Mouse (Mus musculus): ENCODE measurements around the gene Ptprg. TPM values are rescaled to one million over a fixed set of nuclear protein-coding genes. Genes with fewer than 3 reads are reported as not detected.
A peak's percentile ranks its signal among the peaks of the same experiment; 100 is the strongest.

Ptprg gene
- polyA plus RNA-seq, 1 experiment from 2014 or later: 16.4 TPM

- H3K4me2 ChIP-seq: peak overlapping the region; percentile 90
- H3K9me3 ChIP-seq (replicated peaks): no peaks in the 10 kb centered on the region
- H3K27ac ChIP-seq: peak overlapping the region; percentile 99
- WGBS: under 1% methylated on average over 46 of the region's 46 CpGs
- H3K9ac ChIP-seq: peak overlapping the region; percentile 92
- peaks cover 17% of the 10 kb centered on the region for H3K4me1 ChIP-seq (replicated peaks)
- no peaks in the 10 kb centered on the region for H3K27me3 ChIP-seq
- no peaks in the 10 kb centered on the region for H3K36me3 ChIP-seq
- H3K4me3 ChIP-seq: peak overlapping the region; percentile 89
- peak; percentile 43 for ATAC-seq (replicated peaks; ENCODE audit: insufficient number of reproducible peaks, insufficient read depth, low FRiP score, low read depth)
Observed at GRCm38 (mm10) chr14:11554306-11555041, 1.1 kb downstream of the Ptprg start.

GRCm38 (mm10) chr14:11555061-11555501 is 1.7 kb downstream of the Ptprg start:
- no peaks in the 10 kb centered on the region for H3K27me3 ChIP-seq
- H3K4me2 ChIP-seq: peak overlapping the region; percentile 90
- H3K9me3 ChIP-seq (replicated peaks): no peaks in the 10 kb centered on the region
- H3K36me3 ChIP-seq: no peaks in the 10 kb centered on the region
- no peak for ATAC-seq (replicated peaks; ENCODE audit: insufficient number of reproducible peaks, insufficient read depth, low FRiP score, low read depth)
- H3K27ac ChIP-seq: peak overlapping the region; percentile 99
- peak overlapping the region; percentile 92 for H3K9ac ChIP-seq
- WGBS: under 1% methylated on average over 17 of the region's 17 CpGs
- H3K4me1 ChIP-seq (replicated peaks): peaks cover 17% of the 10 kb centered on the region
- H3K4me3 ChIP-seq: peak overlapping the region; percentile 89

DNA sequence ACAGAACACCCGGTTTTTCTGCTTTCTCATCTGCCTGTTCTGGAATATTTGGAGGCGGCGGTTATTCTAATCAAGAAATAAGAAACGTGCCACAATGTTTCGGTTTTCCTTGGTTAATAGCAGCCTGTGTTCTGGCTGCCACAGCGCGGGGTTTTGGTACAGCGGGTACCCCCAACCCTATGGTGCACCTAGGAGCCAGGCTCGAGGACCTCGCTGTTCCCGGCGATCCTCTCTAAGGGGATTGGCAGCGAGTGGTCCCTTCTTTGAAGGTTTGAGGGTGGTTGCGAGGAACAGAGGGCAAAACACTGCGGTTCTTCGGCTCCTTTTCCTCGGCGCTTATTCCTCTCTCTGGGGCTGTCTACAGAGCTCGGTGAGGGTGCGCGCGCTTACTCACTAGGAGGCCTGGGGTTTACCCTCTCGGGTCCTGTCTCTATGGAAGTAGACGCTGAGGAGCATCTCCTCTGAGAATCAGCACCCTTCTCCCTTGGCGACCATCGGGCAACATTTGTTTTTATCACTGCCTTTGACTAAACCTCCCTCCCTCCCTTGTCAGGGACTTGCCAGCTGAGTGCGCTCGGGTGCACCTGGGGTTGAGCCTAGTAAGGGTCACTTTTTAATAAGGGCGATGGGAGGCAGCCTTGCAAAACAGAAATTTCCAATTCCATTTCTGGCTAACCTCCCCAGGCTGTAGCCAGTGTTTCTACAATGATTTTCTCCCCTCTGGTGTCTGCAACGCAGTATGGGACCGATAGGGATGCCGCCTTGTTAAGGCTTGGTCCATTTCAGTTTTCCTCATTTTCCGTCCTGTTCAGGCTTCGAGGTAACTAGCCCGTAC is 2.4 kb downstream of the Ptprg start:
- Histone ChIP-seq H3K9ac (peak overlapping the region; percentile 92), H3K4me2 (peak overlapping the region; percentile 90), H3K4me1 (replicated peaks) (peaks cover 18% of the 10 kb centered on the region), H3K36me3 (no peaks in the 10 kb centered on the region), H3K27ac (no peak overlapping the region), H3K9me3 (replicated peaks) (no peaks in the 10 kb centered on the region), H3K27me3 (no peaks in the 10 kb centered on the region), H3K4me3 (peak overlapping the region; percentile 89)
- ATAC-seq (replicated peaks; ENCODE audit: insufficient number of reproducible peaks, insufficient read depth, low FRiP score, low read depth): no peak
- 1% methylated on average over 35 of the region's 35 CpGs for WGBS

GRCm38 (mm10) chr14:11556356-11557130 is 3.2 kb downstream of the Ptprg start:
- ATAC-seq (replicated peaks; ENCODE audit: insufficient number of reproducible peaks, insufficient read depth, low FRiP score, low read depth): no peak
- WGBS: 2% methylated on average over 26 of the region's 26 CpGs
- Histone ChIP-seq H3K4me2 (peak overlapping the region; percentile 90), H3K36me3 (no peaks in the 10 kb centered on the region), H3K4me1 (replicated peaks) (peaks cover 23% of the 10 kb centered on the region), H3K4me3 (peak overlapping the region; percentile 89), H3K27ac (no peak overlapping the region), H3K27me3 (no peaks in the 10 kb centered on the region), H3K9ac (peak overlapping the region; percentile 92; the same call in 1 of the 2 replicates), H3K9me3 (replicated peaks) (no peaks in the 10 kb centered on the region)

DNA sequence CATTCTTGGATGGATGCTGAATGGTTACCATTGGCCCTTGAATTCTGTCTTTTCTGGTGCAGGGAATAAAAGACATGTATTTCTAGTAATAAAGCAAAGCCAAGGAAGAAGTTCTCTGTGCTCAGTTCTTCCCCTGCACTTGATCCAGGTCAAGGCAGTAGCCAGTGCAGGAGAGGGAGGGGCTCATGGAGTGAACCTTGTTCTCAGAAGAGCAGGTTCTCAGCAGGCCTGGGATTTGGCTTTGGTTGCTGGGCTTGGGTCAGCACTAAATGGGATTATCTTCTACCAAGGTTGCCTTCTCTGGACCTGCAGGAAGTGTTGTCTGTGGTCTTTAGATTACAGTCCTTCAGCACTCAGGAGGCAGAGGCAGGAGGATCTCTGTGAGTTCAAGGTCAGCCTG is 5.2 kb downstream of the Ptprg start:
- no peak overlapping the region for H3K9ac ChIP-seq
- H3K4me2 ChIP-seq: no peak overlapping the region
- peaks cover 18% of the 10 kb centered on the region for H3K4me1 ChIP-seq (replicated peaks)
- H3K36me3 ChIP-seq: no peaks in the 10 kb centered on the region
- no peak overlapping the region for H3K27ac ChIP-seq
- H3K9me3 ChIP-seq (replicated peaks): no peaks in the 10 kb centered on the region
- ATAC-seq (replicated peaks; ENCODE audit: insufficient number of reproducible peaks, insufficient read depth, low FRiP score, low read depth): no peak
- no peaks in the 10 kb centered on the region for H3K27me3 ChIP-seq
- H3K4me3 ChIP-seq: no peak overlapping the region

DNA sequence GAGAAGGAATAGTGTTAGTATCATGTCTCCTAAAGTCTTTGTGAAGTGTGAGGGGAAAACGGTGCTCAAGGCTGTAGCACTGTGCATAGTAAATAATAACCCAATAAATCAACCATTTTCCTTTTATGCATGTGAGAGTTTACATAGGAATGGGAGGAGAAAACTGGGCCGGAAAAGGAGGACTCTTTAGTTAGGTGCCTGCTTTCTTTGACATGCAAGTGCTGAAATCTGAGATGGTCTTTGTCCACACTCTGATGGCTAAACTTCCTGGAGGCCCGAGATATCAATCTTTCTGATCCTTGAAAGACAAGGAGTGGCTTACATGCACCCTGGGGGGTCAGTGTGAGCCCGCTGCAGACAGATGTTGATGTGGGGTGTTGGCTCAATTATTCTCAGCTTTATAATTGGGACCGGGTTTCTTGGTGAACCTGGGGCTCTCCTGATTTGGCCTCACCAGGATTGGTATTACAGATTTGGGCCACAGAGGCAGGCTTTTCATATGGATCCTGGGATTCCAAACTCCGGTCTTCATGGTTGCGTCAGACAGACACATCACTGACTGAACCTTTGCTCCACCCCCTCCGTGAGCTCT is 7.4 kb downstream of the Ptprg start:
- peaks cover 18% of the 10 kb centered on the region for H3K4me1 ChIP-seq (replicated peaks)
- no peak overlapping the region for H3K4me2 ChIP-seq
- no peak overlapping the region for H3K9ac ChIP-seq
- WGBS: 60% methylated on average over 8 of the region's 8 CpGs
- H3K27me3 ChIP-seq: no peaks in the 10 kb centered on the region
- H3K27ac ChIP-seq: no peak overlapping the region
- H3K4me3 ChIP-seq: no peak overlapping the region
- ATAC-seq (replicated peaks; ENCODE audit: insufficient number of reproducible peaks, insufficient read depth, low FRiP score, low read depth): no peak
- H3K9me3 ChIP-seq (replicated peaks): no peaks in the 10 kb centered on the region
- H3K36me3 ChIP-seq: no peaks in the 10 kb centered on the region

DNA sequence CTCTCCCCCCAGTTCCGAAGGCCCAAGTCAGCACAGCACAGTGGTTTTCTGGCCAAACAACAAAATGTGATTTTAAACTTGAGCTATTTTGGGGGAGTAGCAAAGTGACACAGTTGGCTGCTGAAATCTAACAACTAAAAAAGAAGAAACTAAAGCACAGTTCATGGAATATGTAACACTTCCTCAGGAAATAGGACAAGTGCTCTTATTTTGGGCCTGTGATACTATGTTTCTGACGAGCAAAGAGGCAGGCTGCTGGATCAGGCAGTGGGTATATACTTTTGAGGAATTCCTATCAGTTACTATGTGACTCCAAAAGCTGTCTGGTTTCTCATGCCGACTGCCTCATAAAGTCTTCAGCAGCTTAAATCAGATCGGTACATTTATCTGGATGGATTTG is 8.1 kb downstream of the Ptprg start:
- Histone ChIP-seq H3K4me1 (replicated peaks) (peaks cover 13% of the 10 kb centered on the region), H3K4me2 (no peak overlapping the region), H3K27me3 (no peaks in the 10 kb centered on the region), H3K9me3 (replicated peaks) (no peaks in the 10 kb centered on the region), H3K9ac (no peak overlapping the region), H3K4me3 (no peak overlapping the region), H3K27ac (no peak overlapping the region), H3K36me3 (no peaks in the 10 kb centered on the region)
- 79% methylated on average over 4 of the region's 4 CpGs for WGBS
- ATAC-seq (replicated peaks; ENCODE audit: insufficient number of reproducible peaks, insufficient read depth, low FRiP score, low read depth): no peak

DNA sequence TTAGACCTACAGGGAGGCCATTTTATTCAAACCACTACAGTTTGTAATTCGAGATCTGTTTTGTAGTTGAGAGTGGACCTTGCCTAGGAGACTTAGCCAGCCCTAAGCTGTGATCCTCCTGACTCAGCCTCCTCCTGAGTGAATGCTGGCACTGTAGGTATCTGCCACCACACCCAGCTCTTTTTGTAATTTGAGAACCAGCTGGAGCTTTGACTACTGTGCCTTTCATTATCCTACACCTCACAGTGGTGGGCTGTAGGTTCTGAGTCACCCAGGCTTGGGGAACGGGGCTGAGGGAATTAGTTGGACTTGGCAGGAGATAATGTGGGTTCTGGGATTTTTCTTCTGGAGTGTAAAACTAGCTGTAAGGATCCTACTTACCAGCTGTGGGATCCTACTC is 9.5 kb downstream of the Ptprg start:
- no peaks in the 10 kb centered on the region for H3K36me3 ChIP-seq
- 75% methylated on average over 2 of the region's 2 CpGs for WGBS
- no peak overlapping the region for H3K9ac ChIP-seq
- no peak overlapping the region for H3K4me2 ChIP-seq
- H3K4me1 ChIP-seq (replicated peaks): peaks cover 6% of the 10 kb centered on the region; the same call in 1 of the 2 replicates
- H3K27ac ChIP-seq: no peak overlapping the region
- H3K9me3 ChIP-seq (replicated peaks): no peaks in the 10 kb centered on the region
- no peaks in the 10 kb centered on the region for H3K27me3 ChIP-seq
- no peak overlapping the region for H3K4me3 ChIP-seq
- no peak for ATAC-seq (replicated peaks; ENCODE audit: insufficient number of reproducible peaks, insufficient read depth, low FRiP score, low read depth)

- no peaks in the 10 kb centered on the region for H3K36me3 ChIP-seq
- H3K4me1 ChIP-seq (replicated peaks): peaks cover 6% of the 10 kb centered on the region; the same call in 1 of the 2 replicates
- no peaks in the 10 kb centered on the region for H3K9me3 ChIP-seq (replicated peaks)
- H3K27me3 ChIP-seq: no peaks in the 10 kb centered on the region
- H3K4me2 ChIP-seq: no peak overlapping the region
- no peak overlapping the region for H3K4me3 ChIP-seq
- WGBS: 94% methylated on average over 5 of the region's 5 CpGs
- no peak overlapping the region for H3K9ac ChIP-seq
- H3K27ac ChIP-seq: no peak overlapping the region
- ATAC-seq (replicated peaks; ENCODE audit: insufficient number of reproducible peaks, insufficient read depth, low FRiP score, low read depth): no peak
Observed at GRCm38 (mm10) chr14:11563656-11564055, 10.3 kb downstream of the Ptprg start.

GRCm38 (mm10) chr14:11564456-11564855 is 11.1 kb downstream of the Ptprg start:
- no peak overlapping the region for H3K4me3 ChIP-seq
- H3K9me3 ChIP-seq (replicated peaks): no peaks in the 10 kb centered on the region
- ATAC-seq (replicated peaks; ENCODE audit: insufficient number of reproducible peaks, insufficient read depth, low FRiP score, low read depth): no peak
- no peaks in the 10 kb centered on the region for H3K27me3 ChIP-seq
- no peak overlapping the region for H3K4me2 ChIP-seq
- peaks cover 6% of the 10 kb centered on the region; the same call in 1 of the 2 replicates for H3K4me1 ChIP-seq (replicated peaks)
- H3K36me3 ChIP-seq: no peaks in the 10 kb centered on the region
- WGBS: 57% methylated on average over 3 of the region's 3 CpGs
- H3K9ac ChIP-seq: no peak overlapping the region
- no peak overlapping the region for H3K27ac ChIP-seq

DNA sequence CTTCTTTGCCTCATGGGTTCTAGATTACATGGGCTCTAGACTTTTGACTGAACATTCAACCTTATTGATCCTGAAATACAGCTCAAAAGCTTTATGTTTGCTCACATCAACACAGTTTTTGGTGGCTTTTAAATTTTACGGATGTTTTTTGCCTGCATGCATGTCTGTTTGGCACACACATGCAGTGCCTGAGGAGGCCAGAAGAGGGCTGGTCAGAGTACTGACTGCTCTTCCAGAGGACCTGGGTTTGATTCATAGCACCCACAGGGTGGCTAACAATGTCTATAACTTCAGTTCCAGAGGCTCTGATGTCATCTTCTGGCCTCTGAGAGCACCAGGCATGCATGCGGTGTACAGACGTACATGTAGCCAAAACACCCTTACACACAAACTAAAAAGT is 12.0 kb downstream of the Ptprg start:
- Histone ChIP-seq H3K27ac (no peak overlapping the region), H3K9ac (no peak overlapping the region), H3K36me3 (no peaks in the 10 kb centered on the region), H3K27me3 (no peaks in the 10 kb centered on the region), H3K4me1 (replicated peaks) (peaks cover 6% of the 10 kb centered on the region; the same call in 1 of the 2 replicates), H3K4me2 (no peak overlapping the region), H3K9me3 (replicated peaks) (no peaks in the 10 kb centered on the region), H3K4me3 (no peak overlapping the region)
- ATAC-seq (replicated peaks; ENCODE audit: insufficient number of reproducible peaks, insufficient read depth, low FRiP score, low read depth): no peak
- 91% methylated on average over 3 of the region's 3 CpGs for WGBS

Measured in heart, embryonic 15.5 days (tissue).